In the genomic region with DNA sequence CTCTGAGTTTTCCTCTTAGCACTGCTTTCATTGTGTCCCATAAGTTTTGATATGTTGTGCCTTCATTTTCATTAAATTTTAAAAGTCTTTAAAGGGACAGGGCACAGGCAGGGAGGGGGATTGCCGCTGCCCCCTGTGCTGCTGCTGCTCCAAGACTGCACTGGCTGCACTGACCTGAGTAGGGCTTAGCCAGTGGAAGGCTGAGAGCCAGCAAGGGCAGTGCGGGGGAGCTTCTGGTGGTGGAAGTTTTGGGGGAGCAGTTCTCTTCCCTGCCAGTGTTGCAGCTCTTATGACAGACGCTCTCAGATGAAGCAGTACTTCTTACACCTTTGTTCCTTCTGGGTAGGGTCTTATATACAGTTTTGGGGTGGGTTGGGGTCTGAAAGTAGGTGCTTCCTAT, we compare ENCODE assay signal across 24 mouse cellular contexts. TPM values are rescaled to one million over a fixed set of nuclear protein-coding genes. Genes with fewer than 3 reads are reported as not detected.
DNase-seq lines count a peak whose midpoint lies in the region; TF ChIP-seq lines count a peak whose summit lies in the region.
"Had no signal": no experiment of that assay in that cellular context is flagged by ENCODE, and none has a peak within 500 bp of the region (broad histone marks: within the 10 kb centered on the region; RNA-seq: fewer than 3 reads in every experiment).

No protein-coding gene starts in this region.

- H3K27ac ChIP-seq in gastrocnemius, adult 2 months = no peak overlapping the region
- H3K27ac ChIP-seq: embryonic facial prominence, embryonic 10.5 days; embryonic facial prominence, embryonic 13.5 days; forebrain, embryonic 12.5 days; forebrain, embryonic 15.5 days; heart, embryonic 13.5 days; hindbrain, embryonic 14.5 days; hindbrain, postnatal 0 days had no signal

- intact Hi-C loops in gastrocnemius, adult 2 months (cut with DNase I) = no loop called here
- intact Hi-C loops in gastrocnemius, postnatal 14 days (cut with DNase I; ENCODE audit: low total_unique reads) = no loop called here

- no peak overlapping the region for H3K4me3 ChIP-seq in gastrocnemius, adult 2 months
- H3K4me3 ChIP-seq: embryonic facial prominence, embryonic 10.5 days; embryonic facial prominence, embryonic 13.5 days; erythroblast, embryonic 14.5 days; forebrain, embryonic 12.5 days; forebrain, embryonic 15.5 days; heart, embryonic 13.5 days had no signal

- peak; percentile 23 for DNase-seq in gastrocnemius, adult 2 months
- DNase-seq in gastrocnemius, postnatal 14 days = no peak
- DNase-seq in ovary, postnatal 36 days (ENCODE audit: low spot score) = peak; percentile 18
- no peak for DNase-seq in ovary, postnatal 14 days (ENCODE audit: low spot score)
- DNase-seq in thymus, postnatal 4 days = peak; percentile 19
- DNase-seq in thymus, postnatal 36 days = no peak
- DNase-seq in layer of hippocampus, postnatal 10 days (ENCODE audit: low spot score in 2 of 2) = no peak
- DNase-seq: adrenal gland, adult 2 months; adrenal gland, postnatal 14 days; cerebellum, adult 11-12 months; cerebellum, postnatal 36 days; embryo, embryonic 11 days; gastrocnemius, postnatal 10 days; heart, adult 18-20 months; heart, postnatal 14 days; heart, postnatal 4 days had no signal

- no peak for TF ChIP-seq CTCF in gastrocnemius, adult 2 months (IDR thresholded peaks at IDR 0.05)

RNA-seq across cellular contexts. Expression of gene Arhgap32, which starts 33.3 kb away (rescaled TPM):
- total RNA-seq in gastrocnemius, adult 2 months (2021) = 1 to 10 TPM; 6.6 to 7.6 TPM
- 10 to 100 TPM; 12.7 to 13.8 TPM for total RNA-seq in gastrocnemius, postnatal 14 days (2021)
- 100 to 1,000 TPM; 183 to 196 TPM for total RNA-seq in layer of hippocampus, postnatal 10 days (2021)

Comparison
In these comparisons a context has a peak if more than half of its experiments do, and no peak if none do; other contexts are left out.
1. DNase-seq: peak in gastrocnemius, adult 2 months (single experiment), ovary, postnatal 36 days (single experiment) and thymus, postnatal 4 days (single experiment); none in gastrocnemius, postnatal 14 days (single experiment), ovary, postnatal 14 days (single experiment), thymus, postnatal 36 days (0 of 2) and layer of hippocampus, postnatal 10 days (0 of 2).
2. RNA of gene Arhgap32, which starts 33.3 kb away (total RNA-seq): 183 to 196 TPM in layer of hippocampus, postnatal 10 days; 12.7 to 13.8 TPM in gastrocnemius, postnatal 14 days and 6.6 to 7.6 TPM in gastrocnemius, adult 2 months; every median in the first group is over 10 times any median in the second.